Mouse (Mus musculus) Muller cell, postnatal 12 days (primary cell): Measurements from ENCODE around the gene Zfp334.

ENCODE experiments used
- DNase-seq: peaks from one replicate; pipeline ENCODE4 v3.0.0-alpha.2; 2015; ENCODE audit errors: inconsistent ontology term

Zfp334 gene

GRCm38 (mm10) chr2:165376001-165376400 lies 12.1 kb downstream of the Zfp334 start:
- no peak for DNase-seq

- DNase-seq: peak; percentile 55
Measured at GRCm38 (mm10) chr2:165375478-165375877, 12.6 kb downstream of the Zfp334 start.

GRCm38 (mm10) chr2:165371066-165371465 lies 17.0 kb downstream of the Zfp334 start:
- no peak for DNase-seq

- DNase-seq: no peak
Measured at GRCm38 (mm10) chr2:165370348-165370747, 17.7 kb downstream of the Zfp334 start.

- DNase-seq: no peak
Measured at GRCm38 (mm10) chr2:165368496-165368895, 19.6 kb downstream of the Zfp334 start, which contains the start of gene Zfp663. Gene Zfp663 (minus strand): TSS chr2:165368729.

GRCm38 (mm10) chr2:165367868-165368439 lies 20.1 kb downstream of the Zfp334 start:
- no peak for DNase-seq

- no peak for DNase-seq
Measured at GRCm38 (mm10) chr2:165367047-165367520, 21.0 kb downstream of the Zfp334 start.

GRCm38 (mm10) chr2:165364334-165365091 lies 23.5 kb downstream of the Zfp334 start:
- DNase-seq: peak; percentile 48

- DNase-seq: no peak
Measured at GRCm38 (mm10) chr2:165363282-165363681, 24.8 kb downstream of the Zfp334 start.

- peak; percentile 29 for DNase-seq
Measured at GRCm38 (mm10) chr2:165360861-165361260, 27.2 kb downstream of the Zfp334 start.

GRCm38 (mm10) chr2:165351828-165352513 lies 36.1 kb downstream of the Zfp334 start:
- DNase-seq: no peak

- DNase-seq: no peak
Measured at GRCm38 (mm10) chr2:165349466-165349865, 38.6 kb downstream of the Zfp334 start.

- no peak for DNase-seq
Measured at GRCm38 (mm10) chr2:165346180-165346579, 41.9 kb downstream of the Zfp334 start.

GRCm38 (mm10) chr2:165337191-165337590 lies 50.9 kb downstream of the Zfp334 start:
- peak; percentile 36 for DNase-seq

GRCm38 (mm10) chr2:165332610-165333210 lies 55.3 kb downstream of the Zfp334 start:
- no peak for DNase-seq

- no peak for DNase-seq
Measured at GRCm38 (mm10) chr2:165329703-165330102, 58.4 kb downstream of the Zfp334 start.

- no peak for DNase-seq
Measured at GRCm38 (mm10) chr2:165328746-165329145, 59.3 kb downstream of the Zfp334 start.

GRCm38 (mm10) chr2:165327386-165327785 lies 60.7 kb downstream of the Zfp334 start:
- DNase-seq: no peak

GRCm38 (mm10) chr2:165326304-165327190 lies 61.5 kb downstream of the Zfp334 start, which contains the start of gene Elmo2:
Gene Elmo2 (minus strand): TSS chr2:165326479.
- DNase-seq: peak; percentile 99

- DNase-seq: peak; percentile 95
Measured at GRCm38 (mm10) chr2:165325521-165326303, 62.3 kb downstream of the Zfp334 start.
